ENCODE assay signal across 8 mouse cellular contexts in genomic region chrX:12225116-12225891, GRCm38 (mm10).
A peak's percentile ranks its signal among the peaks of the same experiment; 100 is the strongest.
DNase-seq lines count a peak whose midpoint lies in the region; ATAC-seq lines count a peak whose summit lies in the region.

No protein-coding gene starts in this region.

- H3K9ac ChIP-seq in kidney, embryonic 16.5 days (replicated peaks; ENCODE audit: low read length): no peak overlapping the region
- H3K9ac ChIP-seq in forebrain, embryonic 11.5 days (ENCODE audit: low read length): no peak overlapping the region
- peak overlapping the region; percentile 12; the same call in 1 of the 2 replicates for H3K9ac ChIP-seq in midbrain, embryonic 11.5 days (ENCODE audit: low read length)

- no peaks in the 10 kb centered on the region for H3K4me1 ChIP-seq in kidney, embryonic 16.5 days (ENCODE audit: insufficient read depth, low read length)
- peaks cover 3% of the 10 kb centered on the region; the same call in 1 of the 2 replicates for H3K4me1 ChIP-seq in forebrain, embryonic 11.5 days (replicated peaks; ENCODE audit: control insufficient read depth, insufficient read depth, low read length)
- H3K4me1 ChIP-seq in midbrain, embryonic 11.5 days (ENCODE audit: control insufficient read depth, insufficient read depth, low read length): no peaks in the 10 kb centered on the region

- H3K9me3 ChIP-seq in kidney, embryonic 16.5 days (ENCODE audit: low read length): no peaks in the 10 kb centered on the region
- H3K9me3 ChIP-seq in forebrain, embryonic 11.5 days (ENCODE audit: control insufficient read depth, low read length): no peaks in the 10 kb centered on the region
- no peaks in the 10 kb centered on the region for H3K9me3 ChIP-seq in midbrain, embryonic 11.5 days (ENCODE audit: control insufficient read depth, low read length)

- no peak for DNase-seq in kidney, postnatal 14 days
- peak; percentile 79 for DNase-seq in R1 (ENCODE audit: low read depth, low spot score)
- DNase-seq in forebrain, embryonic 11.5 days (ENCODE audit: low spot score): no peak
- peak; percentile 83 for DNase-seq in midbrain, embryonic 11.5 days (ENCODE audit: low spot score, missing footprints)
- DNase-seq in layer of hippocampus, adult 9-10 months (ENCODE audit: low spot score): no peak
- no peak for DNase-seq in c-Kit-positive CD71-positive TER-119-positive erythroid progenitor cells, embryonic 14.5 days (ENCODE audit: low spot score)
- no peak for DNase-seq in adrenal gland, postnatal 25 days

- peak overlapping the region; percentile 20 for H3K4me3 ChIP-seq in kidney, embryonic 16.5 days (ENCODE audit: low read length)
- no peak overlapping the region for H3K4me3 ChIP-seq in forebrain, embryonic 11.5 days (ENCODE audit: low read depth, low read length)
- H3K4me3 ChIP-seq in midbrain, embryonic 11.5 days (ENCODE audit: low read depth, low read length): no peak overlapping the region; the same call in 1 of the 2 replicates

- WGBS in kidney, embryonic 16.5 days: 18% methylated on average over 18 of the region's 19 CpGs
- WGBS in forebrain, embryonic 11.5 days: 12% methylated on average over 19 of the region's 19 CpGs
- 12% methylated on average over 15 of the region's 19 CpGs for WGBS in midbrain, embryonic 11.5 days

- H3K4me2 ChIP-seq in kidney, embryonic 16.5 days (replicated peaks; ENCODE audit: low read depth, low read length): peak overlapping the region; percentile 44
- peak overlapping the region; percentile 21; the same call in 1 of the 2 replicates for H3K4me2 ChIP-seq in forebrain, embryonic 11.5 days (ENCODE audit: low read depth, low read length, severe bottlenecking)
- peak overlapping the region; percentile 27 for H3K4me2 ChIP-seq in midbrain, embryonic 11.5 days

- no peaks in the 10 kb centered on the region for H3K36me3 ChIP-seq in kidney, embryonic 16.5 days (ENCODE audit: insufficient read depth, low read length)
- H3K36me3 ChIP-seq in forebrain, embryonic 11.5 days (ENCODE audit: control insufficient read depth, insufficient read depth, low read length): no peaks in the 10 kb centered on the region
- H3K36me3 ChIP-seq in midbrain, embryonic 11.5 days (ENCODE audit: control insufficient read depth, insufficient read depth, low read length): no peaks in the 10 kb centered on the region

- ATAC-seq in kidney, embryonic 16.5 days (ENCODE audit: low FRiP score, low TSS enrichment): 0 out of 2 replicates have a peak, but pooled peaks have one; percentile 67
- ATAC-seq in forebrain, embryonic 11.5 days (replicated peaks; ENCODE audit: low FRiP score): no peak
- no peak; the same call in 1 of the 2 replicates for ATAC-seq in midbrain, embryonic 11.5 days (ENCODE audit: low FRiP score)

- peaks cover 18% of the 10 kb centered on the region; the same call in 1 of the 2 replicates for H3K27me3 ChIP-seq in kidney, embryonic 16.5 days (ENCODE audit: insufficient read depth, low read length)
- H3K27me3 ChIP-seq in forebrain, embryonic 11.5 days (ENCODE audit: control insufficient read depth, insufficient read depth, low read length): no peaks in the 10 kb centered on the region
- no peaks in the 10 kb centered on the region; the same call in 1 of the 2 replicates for H3K27me3 ChIP-seq in midbrain, embryonic 11.5 days (ENCODE audit: control insufficient read depth, insufficient read depth, low read length)

- no peak overlapping the region for H3K27ac ChIP-seq in kidney, embryonic 16.5 days (ENCODE audit: low read length)
- H3K27ac ChIP-seq in forebrain, embryonic 11.5 days (ENCODE audit: low read depth, low read length): no peak overlapping the region
- no peak overlapping the region for H3K27ac ChIP-seq in midbrain, embryonic 11.5 days (ENCODE audit: low read depth, low read length)

Comparison
In these comparisons a context has a peak if more than half of its experiments do, and no peak if none do; other contexts are left out.
1. DNase-seq: peak in R1 (single experiment) and midbrain, embryonic 11.5 days (single experiment); none in kidney, postnatal 14 days (single experiment), forebrain, embryonic 11.5 days (single experiment), layer of hippocampus, adult 9-10 months (single experiment), c-Kit-positive CD71-positive TER-119-positive erythroid progenitor cells, embryonic 14.5 days (single experiment) and adrenal gland, postnatal 25 days (single experiment).
2. Peak in every context shown above with its lines, with median percentiles within 50 percentile points of each other: H3K4me2 ChIP-seq.